Mouse (Mus musculus): ENCODE data around the gene Phc2. TPM values are rescaled to one million over a fixed set of nuclear protein-coding genes. Genes with fewer than 3 reads are reported as not detected.
"Not testable (repeated sequence)": the region's sequence is repeated elsewhere in the genome, so short reads cannot be mapped to it uniquely, and the experiment has no call there.

Phc2 gene
- 24.5 and 35.2 TPM in 2 replicates for polyA plus RNA-seq (2016; fragmentation: Nextera tagmentation; extraction: Ambion mirVana)

DNA sequence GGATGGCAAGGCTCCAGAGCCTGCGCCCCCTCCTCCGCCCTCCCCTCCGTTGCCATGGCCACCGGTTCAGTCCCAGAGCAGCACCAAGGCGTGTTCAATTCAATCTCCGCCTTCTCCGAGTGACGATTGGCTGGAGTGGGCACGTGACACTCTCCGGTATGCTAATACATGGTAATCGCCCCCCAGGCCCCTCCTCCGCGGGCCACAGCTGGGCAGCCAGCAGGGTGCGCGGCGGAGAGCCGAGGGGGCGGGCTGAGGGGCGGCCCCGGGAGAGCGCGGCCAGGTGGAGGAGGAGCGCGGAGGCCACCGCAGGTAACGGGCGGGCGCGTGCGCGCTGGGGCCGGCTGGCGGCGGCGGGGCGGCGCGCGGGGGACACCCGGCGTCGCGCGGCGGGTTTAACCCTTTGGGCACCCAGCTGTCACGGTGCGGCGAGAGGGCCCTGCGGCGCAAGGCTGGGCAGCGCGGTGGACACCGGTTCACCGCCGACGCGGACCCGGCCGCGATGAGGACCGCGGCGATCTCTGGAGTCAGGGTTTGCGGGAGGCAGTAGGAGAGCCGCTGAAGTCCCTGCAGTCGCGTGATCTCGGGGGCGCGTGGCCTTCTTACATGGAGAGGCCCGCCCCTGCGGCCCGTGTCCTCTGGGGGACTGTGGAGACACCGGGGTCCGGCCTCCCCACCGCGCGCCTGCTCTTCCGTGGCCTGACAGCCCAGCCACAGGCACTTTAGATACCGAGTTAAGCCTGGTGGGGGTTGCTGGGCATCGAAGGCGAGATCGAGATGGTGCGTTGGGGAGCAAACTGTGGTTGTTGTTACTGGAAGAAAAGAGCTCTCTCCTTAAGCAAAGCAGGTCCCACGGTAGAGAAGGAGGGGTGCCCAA lies at the start of gene Phc2:
Gene Phc2, plus strand, starts transcription at position 198 of the 877 bp plus-strand sequence.
- peaks cover 41% of the 10 kb centered on the region for H3K4me1 ChIP-seq
- H3K36me3 ChIP-seq: no peaks in the 10 kb centered on the region
- H3K9me3 ChIP-seq: no peaks in the 10 kb centered on the region
- H3K27me3 ChIP-seq (ENCODE audit: insufficient read depth, poor library complexity, severe bottlenecking): peaks cover 22% of the 10 kb centered on the region
- peak within 1 kb of the TSS; percentile 78 for H3K4me3 ChIP-seq
- WGBS: under 1% methylated on average over 84 of the region's 85 CpGs
- peak; percentile 97 for DNase-seq (ENCODE audit: low spot score)
- peak within 1 kb of the TSS; percentile 81 for H3K27ac ChIP-seq

DNA sequence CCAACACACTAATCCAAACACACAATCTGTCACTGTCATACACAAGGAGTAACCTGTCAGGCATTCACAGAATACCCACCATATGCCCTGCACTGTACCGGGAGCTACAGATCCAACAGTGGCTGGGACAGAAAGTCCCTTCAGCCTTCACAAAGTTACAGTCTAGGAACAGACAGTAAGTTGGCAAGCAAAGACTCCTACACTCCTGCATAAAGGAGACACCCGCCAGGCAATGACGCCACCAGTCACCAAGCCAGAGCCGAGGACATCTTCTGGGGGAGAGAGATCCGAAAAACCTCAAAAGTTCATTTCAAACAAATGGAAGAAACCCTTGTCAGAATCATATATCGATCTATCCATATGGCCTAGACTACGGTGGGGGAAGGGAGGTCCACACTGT lies 47.9 kb upstream of the Phc2 start:
- no peak overlapping the region for H3K4me3 ChIP-seq
- H3K4me1 ChIP-seq: peaks cover 19% of the 10 kb centered on the region
- peaks cover 34% of the 10 kb centered on the region for H3K36me3 ChIP-seq
- H3K27me3 ChIP-seq (ENCODE audit: insufficient read depth, poor library complexity, severe bottlenecking): no peaks in the 10 kb centered on the region
- WGBS: 95% methylated on average over 7 of the region's 7 CpGs
- no peak overlapping the region for H3K27ac ChIP-seq
- H3K9me3 ChIP-seq: no peaks in the 10 kb centered on the region
- DNase-seq (ENCODE audit: low spot score): no peak

DNA sequence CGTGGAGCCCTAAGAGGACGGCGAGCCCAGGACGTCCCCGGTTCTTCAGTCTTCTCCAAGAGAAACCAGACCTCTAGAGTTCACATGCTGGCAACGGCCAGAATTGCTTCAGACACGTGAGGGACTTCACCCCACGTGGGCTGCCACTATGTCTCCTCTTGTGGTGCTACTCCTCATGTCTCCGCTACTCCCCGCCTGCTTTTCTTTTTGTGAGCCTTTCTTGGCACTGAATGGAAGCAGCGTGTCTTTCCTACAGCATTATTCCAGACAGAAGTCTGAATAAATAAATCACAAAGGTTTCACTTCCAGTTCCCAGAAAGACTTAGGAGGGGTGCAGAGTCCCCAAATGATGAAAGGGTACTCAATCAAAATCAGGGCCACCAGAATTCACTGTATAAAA lies 46.8 kb upstream of the Phc2 start:
- WGBS: 83% methylated on average over 11 of the region's 11 CpGs
- no peak for DNase-seq (ENCODE audit: low spot score)
- peaks cover 19% of the 10 kb centered on the region for H3K4me1 ChIP-seq
- H3K36me3 ChIP-seq: peaks cover 25% of the 10 kb centered on the region
- H3K27ac ChIP-seq: no peak overlapping the region
- H3K27me3 ChIP-seq (ENCODE audit: insufficient read depth, poor library complexity, severe bottlenecking): no peaks in the 10 kb centered on the region
- no peaks in the 10 kb centered on the region for H3K9me3 ChIP-seq
- no peak overlapping the region for H3K4me3 ChIP-seq

DNA sequence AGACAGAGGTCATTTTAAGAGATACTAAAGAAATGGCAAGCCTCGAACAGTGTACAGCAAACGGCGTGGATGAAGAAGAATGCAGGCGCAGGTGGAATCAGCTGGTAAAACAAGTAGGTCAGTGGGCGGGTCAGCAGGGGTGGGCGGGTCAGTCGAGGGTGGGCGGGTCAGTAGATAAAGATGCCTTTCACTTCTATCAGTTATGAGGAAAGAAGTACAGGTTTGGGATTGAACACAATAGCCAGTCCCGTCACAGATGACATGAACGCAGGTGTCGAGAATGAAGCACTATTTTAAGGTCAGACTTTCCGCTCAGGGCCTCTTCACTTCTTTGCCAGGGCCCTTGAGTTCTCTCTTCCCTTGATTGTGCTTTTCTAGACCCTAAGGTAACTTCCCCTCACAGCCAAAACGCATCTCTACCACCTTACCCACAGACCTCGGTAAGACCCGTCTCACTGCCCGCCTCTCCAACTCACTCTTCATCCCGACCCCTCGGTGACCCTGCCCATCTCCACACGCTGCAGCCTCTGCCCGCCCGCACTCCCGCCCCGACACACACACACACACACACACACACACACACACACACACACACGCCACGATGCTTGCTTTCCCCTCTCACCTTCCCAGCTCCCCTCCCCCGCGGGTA lies 45.1 kb upstream of the Phc2 start:
- H3K27me3 ChIP-seq (ENCODE audit: insufficient read depth, poor library complexity, severe bottlenecking): no peaks in the 10 kb centered on the region
- DNase-seq (ENCODE audit: low spot score): peak; percentile 78
- WGBS: 10% methylated on average over 27 of the region's 27 CpGs
- peaks cover 8% of the 10 kb centered on the region for H3K36me3 ChIP-seq
- H3K9me3 ChIP-seq: no peaks in the 10 kb centered on the region
- peak overlapping the region; percentile 74 for H3K4me3 ChIP-seq
- peaks cover 19% of the 10 kb centered on the region for H3K4me1 ChIP-seq
- H3K27ac ChIP-seq: peak overlapping the region; percentile 88

DNA sequence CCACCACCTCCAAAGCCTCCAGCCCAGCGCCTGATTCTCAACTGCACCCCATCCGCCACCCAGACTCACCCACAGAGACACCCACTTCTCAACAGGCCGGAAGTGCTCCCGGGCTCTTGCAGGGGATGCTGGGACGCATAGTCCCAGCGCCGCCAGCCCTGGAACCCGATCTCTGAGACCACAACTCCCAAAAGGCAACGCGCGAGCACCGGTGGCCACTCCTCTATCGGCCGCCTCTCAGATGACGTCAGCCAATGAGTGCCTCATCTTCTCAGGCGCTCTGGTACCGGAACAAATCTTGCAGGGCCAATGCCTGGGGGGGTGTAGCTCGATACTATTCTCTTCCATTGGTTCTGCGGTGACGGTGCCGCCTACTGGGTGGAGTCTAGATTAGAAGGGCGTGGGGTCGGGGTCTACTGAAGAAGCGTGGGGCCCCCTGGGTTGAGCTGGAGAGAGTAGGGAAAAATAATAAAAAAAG lies 44.5 kb upstream of the Phc2 start, which contains the start of gene Zscan20:
Gene Zscan20, minus strand, starts transcription at position 174 of the 478 bp plus-strand sequence.
- no peaks in the 10 kb centered on the region for H3K9me3 ChIP-seq
- peak within 1 kb of the TSS; percentile 74 for H3K4me3 ChIP-seq
- under 1% methylated on average over 24 of the region's 24 CpGs for WGBS
- H3K27ac ChIP-seq: peak within 1 kb of the TSS; percentile 88
- DNase-seq (ENCODE audit: low spot score): peak; percentile 100
- no peaks in the 10 kb centered on the region for H3K27me3 ChIP-seq (ENCODE audit: insufficient read depth, poor library complexity, severe bottlenecking)
- 0 out of 2 replicates have a peak, but pooled peaks cover 3% of the 10 kb centered on the region for H3K36me3 ChIP-seq
- H3K4me1 ChIP-seq: peaks cover 19% of the 10 kb centered on the region

DNA sequence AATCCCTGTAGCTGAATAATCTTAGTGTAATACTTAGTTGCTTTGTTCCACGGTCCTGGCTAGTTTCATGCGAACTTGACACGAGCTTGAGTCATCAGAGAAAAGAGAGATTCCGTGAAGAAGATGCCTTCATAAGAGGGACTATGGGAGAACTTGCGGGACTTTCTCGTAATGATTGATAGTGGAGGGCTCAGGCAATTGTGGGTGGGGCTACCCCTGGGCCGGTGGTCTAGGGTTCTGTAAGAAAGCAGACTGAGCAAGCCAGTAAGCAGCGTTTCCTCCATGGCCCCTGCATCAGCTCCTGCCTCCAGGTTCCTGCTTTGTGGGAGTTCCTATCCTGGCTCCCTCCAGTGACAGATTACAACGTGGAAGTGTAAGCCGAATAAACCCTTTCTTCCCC lies 43.8 kb upstream of the Phc2 start:
- Histone ChIP-seq H3K4me1 (peaks cover 19% of the 10 kb centered on the region), H3K9me3 (no peaks in the 10 kb centered on the region), H3K4me3 (peak overlapping the region; percentile 74), H3K27ac (peak overlapping the region; percentile 23; the same call in 1 of the 2 replicates), H3K27me3 (ENCODE audit: insufficient read depth, poor library complexity, severe bottlenecking) (peaks cover 6% of the 10 kb centered on the region), H3K36me3 (0 out of 2 replicates have a peak, but pooled peaks cover 3% of the 10 kb centered on the region)
- 29% methylated on average over 10 of the region's 10 CpGs for WGBS
- no peak for DNase-seq (ENCODE audit: low spot score)

DNA sequence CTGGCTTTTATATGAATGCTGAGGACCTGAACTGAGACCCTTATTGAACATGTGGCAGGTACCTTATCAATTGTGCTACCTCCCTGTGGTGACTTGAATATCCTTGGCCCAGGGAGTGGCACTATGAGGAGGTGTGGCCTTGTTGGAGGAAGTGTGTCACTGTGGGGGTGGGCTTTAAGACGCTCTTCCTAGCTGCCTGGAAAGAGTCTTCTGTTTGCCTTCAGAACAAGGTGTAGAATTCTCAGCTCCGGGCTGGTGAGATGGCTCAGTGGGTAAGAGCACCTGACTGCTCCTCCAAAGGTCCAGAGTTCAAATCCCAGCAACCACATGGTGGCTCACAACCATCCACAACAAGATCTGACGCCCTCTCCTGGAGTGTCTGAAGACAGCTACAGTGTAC lies 42.8 kb upstream of the Phc2 start:
- peaks cover 16% of the 10 kb centered on the region for H3K27me3 ChIP-seq (ENCODE audit: insufficient read depth, poor library complexity, severe bottlenecking)

DNA sequence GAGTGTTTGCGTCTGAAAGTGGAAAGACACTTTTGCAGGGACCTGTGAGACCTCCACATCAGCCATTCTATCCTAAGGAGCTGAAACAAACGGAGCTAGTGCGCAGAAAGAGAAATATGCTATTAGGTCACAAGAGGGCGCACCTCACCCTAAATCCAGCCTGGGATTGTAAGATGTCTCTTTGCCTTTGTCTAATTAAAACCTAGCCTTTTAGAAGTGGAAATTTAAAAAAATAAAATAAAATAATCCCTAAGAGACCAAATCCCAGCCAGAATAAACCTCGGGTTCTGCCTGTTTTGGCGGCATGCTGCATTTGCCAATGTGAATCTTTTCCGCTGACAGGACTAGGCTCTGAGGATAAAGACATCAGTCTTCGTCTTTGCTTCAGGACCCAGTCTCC lies 41.2 kb upstream of the Phc2 start:
- 21% methylated on average over 8 of the region's 8 CpGs for WGBS
- no peak for DNase-seq (ENCODE audit: low spot score)
- H3K27me3 ChIP-seq (ENCODE audit: insufficient read depth, poor library complexity, severe bottlenecking): peaks cover 31% of the 10 kb centered on the region
- H3K9me3 ChIP-seq: no peaks in the 10 kb centered on the region
- peaks cover 32% of the 10 kb centered on the region for H3K4me1 ChIP-seq
- no peak overlapping the region for H3K27ac ChIP-seq
- H3K36me3 ChIP-seq: no peaks in the 10 kb centered on the region
- H3K4me3 ChIP-seq: no peak overlapping the region

More for the DNA sequence above, 42.8 kb upstream of the Phc2 start:
- not testable (repeated sequence) for H3K4me3 ChIP-seq; H3K9me3 ChIP-seq; DNase-seq (ENCODE audit: low spot score); H3K27ac ChIP-seq; H3K36me3 ChIP-seq
- peaks cover 21% of the 10 kb centered on the region for H3K4me1 ChIP-seq
- 79% methylated on average over 3 of the region's 3 CpGs for WGBS

DNA sequence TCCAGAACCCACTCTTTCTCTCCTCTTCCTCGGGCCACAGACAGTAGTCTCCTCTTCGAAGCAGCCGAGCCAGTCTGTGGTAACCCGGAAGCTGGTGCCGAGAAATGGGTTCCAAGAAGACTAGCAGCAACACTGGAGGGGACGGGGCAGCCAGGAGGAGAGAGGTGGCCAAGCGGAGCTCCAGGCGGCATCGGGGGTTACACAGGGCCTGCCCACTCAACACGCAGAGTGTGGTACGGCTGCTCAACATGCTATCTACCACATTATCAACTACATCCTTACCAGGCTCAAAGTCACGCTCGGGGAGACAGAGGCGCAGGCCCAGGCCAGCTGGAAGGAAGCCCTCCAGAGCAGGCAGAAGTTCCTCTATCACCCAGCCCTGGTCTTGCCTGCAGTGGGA lies 38.7 kb upstream of the Phc2 start:
- 82% methylated on average over 14 of the region's 14 CpGs for WGBS
- H3K27me3 ChIP-seq (ENCODE audit: insufficient read depth, poor library complexity, severe bottlenecking): peaks cover 35% of the 10 kb centered on the region
- H3K36me3 ChIP-seq: no peaks in the 10 kb centered on the region
- H3K4me3 ChIP-seq: no peak overlapping the region
- 0 out of 2 replicates have a peak overlapping the region, but pooled peaks have one; percentile 0 for H3K27ac ChIP-seq
- peaks cover 23% of the 10 kb centered on the region for H3K4me1 ChIP-seq
- no peak for DNase-seq (ENCODE audit: low spot score)
- no peaks in the 10 kb centered on the region for H3K9me3 ChIP-seq

DNA sequence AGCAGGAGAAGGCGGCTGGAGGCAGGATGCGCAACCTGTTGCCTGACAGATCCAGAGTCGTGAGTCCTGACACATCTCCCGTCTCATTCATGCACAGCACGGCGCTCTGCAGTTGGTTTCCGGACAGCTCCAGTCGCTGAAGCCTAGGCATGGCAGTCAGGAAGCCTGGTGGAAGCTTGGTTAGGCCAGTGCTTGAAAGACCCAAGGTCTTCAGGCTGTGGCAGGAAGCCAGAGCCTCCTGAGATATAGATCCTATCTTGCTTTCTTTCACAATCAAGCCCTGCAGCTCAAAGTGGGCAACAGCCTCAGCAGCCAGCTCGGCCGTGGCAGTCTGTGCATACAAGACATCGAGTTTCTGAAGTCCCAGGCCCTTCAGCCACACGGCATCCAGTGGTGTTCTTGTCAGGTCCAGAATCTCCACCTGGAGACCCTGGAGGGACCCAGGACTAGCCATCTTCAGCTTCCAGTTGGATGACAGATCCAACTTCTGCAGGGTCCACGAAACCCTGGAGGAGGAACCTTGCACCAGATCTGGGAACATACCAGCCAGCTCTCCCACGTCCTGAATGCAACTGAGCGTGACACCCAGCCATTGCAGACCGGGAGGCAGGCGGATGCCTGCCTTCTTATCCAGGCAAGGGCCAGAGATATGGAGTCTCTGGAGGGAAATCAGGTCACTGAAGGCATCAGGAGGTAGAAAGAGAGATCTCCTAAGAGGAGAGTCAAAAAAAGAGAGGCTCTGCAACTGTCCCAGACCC lies 37.0 kb upstream of the Phc2 start:
- Histone ChIP-seq H3K27me3 (ENCODE audit: insufficient read depth, poor library complexity, severe bottlenecking) (peaks cover 35% of the 10 kb centered on the region), H3K4me1 (peaks cover 22% of the 10 kb centered on the region), H3K36me3 (no peaks in the 10 kb centered on the region), H3K9me3 (no peaks in the 10 kb centered on the region), H3K27ac (0 out of 2 replicates have a peak overlapping the region, but pooled peaks have one; percentile 12), H3K4me3 (no peak overlapping the region)
- DNase-seq (ENCODE audit: low spot score): no peak
- 47% methylated on average over 17 of the region's 17 CpGs for WGBS

DNA sequence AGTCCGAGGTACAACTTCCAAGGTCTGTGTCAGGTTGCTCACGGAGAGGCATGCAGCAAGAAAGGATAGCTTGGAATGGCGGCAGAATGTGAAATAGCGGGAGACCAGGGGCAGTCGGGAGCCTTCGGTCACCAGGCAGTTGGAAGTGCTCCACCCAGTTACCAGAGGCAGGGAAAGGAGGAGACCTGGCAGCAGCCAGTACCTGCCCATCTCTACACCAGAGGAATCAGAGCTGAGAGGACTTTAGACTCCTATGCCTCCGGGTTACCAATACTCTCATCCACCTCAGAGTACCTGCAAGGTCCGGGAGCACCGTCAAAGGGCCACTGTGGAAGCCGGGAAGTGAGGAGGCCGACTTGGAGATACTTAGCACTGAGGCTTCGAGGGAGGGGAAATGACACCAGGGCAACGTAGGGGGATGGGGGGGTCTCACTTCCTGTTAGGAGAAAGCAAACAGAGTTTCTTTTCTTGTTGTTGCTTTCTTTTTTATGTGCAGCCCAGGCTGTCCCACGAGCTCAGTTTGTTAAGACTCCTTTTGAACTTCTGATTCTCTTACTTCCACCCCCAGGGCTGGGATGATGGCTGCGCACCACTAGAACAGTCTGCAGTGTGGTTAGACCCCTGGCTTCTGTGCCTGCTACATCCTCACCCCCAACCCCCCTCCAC lies 36.1 kb upstream of the Phc2 start, which contains the start of gene Tlr12:
Gene Tlr12, minus strand, starts transcription at position 374 of the 666 bp plus-strand sequence.
- 0 out of 2 replicates have a peak within 1 kb of the TSS, but pooled peaks have one; percentile 12 for H3K27ac ChIP-seq

DNA sequence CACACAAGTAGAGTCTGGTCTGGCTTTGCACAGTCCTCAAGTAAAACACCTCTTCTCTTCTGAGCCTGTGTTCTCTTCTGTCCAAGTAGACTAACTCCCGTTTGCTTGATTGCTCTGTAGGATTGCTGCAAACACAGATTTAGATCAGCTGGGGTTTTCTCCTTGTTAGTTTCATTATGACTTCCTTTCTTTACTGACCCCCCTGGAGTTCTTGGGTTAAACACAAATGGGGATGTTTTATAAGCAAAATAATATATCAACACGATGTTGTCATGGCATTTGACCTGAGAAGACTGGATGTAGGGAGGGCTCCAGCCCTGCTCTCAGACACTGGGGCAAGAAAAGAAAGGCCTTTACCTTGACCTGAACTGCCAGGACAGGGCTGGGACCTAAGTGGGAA lies 35.5 kb upstream of the Phc2 start:
- peaks cover 35% of the 10 kb centered on the region for H3K27me3 ChIP-seq (ENCODE audit: insufficient read depth, poor library complexity, severe bottlenecking)
- DNase-seq (ENCODE audit: low spot score): no peak
- no peak overlapping the region for H3K27ac ChIP-seq
- WGBS: 52% methylated on average over 2 of the region's 2 CpGs
- no peak overlapping the region for H3K4me3 ChIP-seq
- H3K36me3 ChIP-seq: no peaks in the 10 kb centered on the region
- H3K9me3 ChIP-seq: no peaks in the 10 kb centered on the region
- peaks cover 22% of the 10 kb centered on the region for H3K4me1 ChIP-seq

More for the DNA sequence above, 36.1 kb upstream of the Phc2 start, which contains the start of gene Tlr12:
- DNase-seq (ENCODE audit: low spot score): no peak
- 56% methylated on average over 15 of the region's 15 CpGs for WGBS
- H3K4me3 ChIP-seq: no peak within 1 kb of the TSS
- H3K27me3 ChIP-seq (ENCODE audit: insufficient read depth, poor library complexity, severe bottlenecking): peaks cover 35% of the 10 kb centered on the region
- H3K36me3 ChIP-seq: no peaks in the 10 kb centered on the region
- peaks cover 22% of the 10 kb centered on the region for H3K4me1 ChIP-seq
- H3K9me3 ChIP-seq: no peaks in the 10 kb centered on the region
